Mouse (Mus musculus): ENCODE measurements around the gene Gm29289. TPM values are rescaled to one million over a fixed set of nuclear protein-coding genes. Genes with fewer than 3 reads are reported as not detected.
"Not testable (repeated sequence)": the region's sequence is repeated elsewhere in the genome, so short reads cannot be mapped to it uniquely, and the experiment has no call there.

Gene Gm29289
- not detected in 2 replicates for polyA plus RNA-seq (2016; fragmentation: Nextera tagmentation; extraction: Ambion mirVana)

GRCm38 (mm10) chrY:2932282-2932681 lies at the start of gene Gm29289:
TSS of gene Gm29289 (plus strand) at chrY:2932582.
- WGBS = no CpG with 5 or more reads among the region's 9 CpGs
- H3K4me1 ChIP-seq; H3K4me2 ChIP-seq; H3K27me3 ChIP-seq; H3K9ac ChIP-seq; ATAC-seq (ENCODE audit: low FRiP score); H3K9me3 ChIP-seq; H3K4me3 ChIP-seq (replicated peaks); H3K27ac ChIP-seq; H3K36me3 ChIP-seq (replicated peaks): not testable (repeated sequence)

GRCm38 (mm10) chrY:2900689-2901088 lies 31.7 kb upstream of the Gm29289 start, which contains the start of gene Gm10352:
TSS of gene Gm10352 (plus strand) at chrY:2900989.
- H3K9ac ChIP-seq; ATAC-seq (ENCODE audit: low FRiP score); H3K4me1 ChIP-seq; H3K27me3 ChIP-seq; H3K27ac ChIP-seq; H3K36me3 ChIP-seq (replicated peaks); H3K4me3 ChIP-seq (replicated peaks); H3K4me2 ChIP-seq; H3K9me3 ChIP-seq: not testable (repeated sequence)
- no CpG with 5 or more reads among the region's 9 CpGs for WGBS

Other genes with a start within 250 kb of the Gm29289 start
- not detected in 2 replicates for gene H2al2b, start 211.9 kb upstream of the Gm29289 start, polyA plus RNA-seq (2016; fragmentation: Nextera tagmentation; extraction: Ambion mirVana)
- not detected in 2 replicates for gene Gm4064, start 136.4 kb upstream of the Gm29289 start, polyA plus RNA-seq (2016; fragmentation: Nextera tagmentation; extraction: Ambion mirVana)
- gene Rbmy, start 101.9 kb upstream of the Gm29289 start, polyA plus RNA-seq (2016; fragmentation: Nextera tagmentation; extraction: Ambion mirVana) = not detected in 2 replicates
- gene Gm10256, start 101.9 kb upstream of the Gm29289 start, polyA plus RNA-seq (2016; fragmentation: Nextera tagmentation; extraction: Ambion mirVana) = not detected in 2 replicates
- not detected in 2 replicates for gene Gm10352, start 31.6 kb upstream of the Gm29289 start, polyA plus RNA-seq (2016; fragmentation: Nextera tagmentation; extraction: Ambion mirVana)

All from forebrain, embryonic 12.5 days (tissue).